Mouse (Mus musculus) lung, embryonic 16.5 days (tissue): ENCODE data around the gene Cntrob. TPM values are rescaled to one million over a fixed set of nuclear protein-coding genes. Genes with fewer than 3 reads are reported as not detected.

Experiments
- ATAC-seq: fragments of 200-750 bp; cut with Nextera tagmentation; 2 replicates; pipeline ENCODE4 v1.8.0; 2017; ENCODE audit warnings: low read depth, mild to moderate bottlenecking, moderate library complexity
- H3K27ac ChIP-seq: fragments of 300-500 bp; sonication (generic); 2 replicates; pipeline ENCODE4 v1.5.1; 2014; ENCODE audit warnings: mild to moderate bottlenecking, control low read depth, low read length
- H3K27me3 ChIP-seq: fragments of 300-500 bp; sonication (generic); 2 replicates; pipeline ENCODE4 v1.6.1; 2014; ENCODE audit warnings: low read depth, low read length, mixed read lengths; ENCODE audit not compliant: control insufficient read depth, insufficient read depth
- H3K36me3 ChIP-seq: fragments of 300-500 bp; sonication (generic); 2 replicates; pipeline ENCODE4 v1.6.1; 2014; ENCODE audit warnings: low read length; ENCODE audit not compliant: control insufficient read depth, insufficient read depth
- H3K4me1 ChIP-seq: fragments of 300-500 bp; sonication (generic); replicated peaks from 2 replicates; pipeline ENCODE4 v1.6.1; 2014; ENCODE audit warnings: low read length, mixed read lengths; ENCODE audit not compliant: control insufficient read depth, insufficient read depth
- H3K4me2 ChIP-seq: fragments of 300-500 bp; sonication (generic); 2 replicates; pipeline ENCODE4 v1.6.1; 2014; ENCODE audit warnings: low read depth, low read length, control low read depth
- H3K4me3 ChIP-seq: fragments of 300-500 bp; sonication (generic); 2 replicates; pipeline ENCODE4 v1.5.1; 2014; ENCODE audit warnings: mild to moderate bottlenecking, low read length, control low read depth
- H3K9ac ChIP-seq: fragments of 300-500 bp; sonication (generic); 2 replicates; pipeline ENCODE4 v1.6.1; 2014; ENCODE audit warnings: low read length, control low read depth
- H3K9me3 ChIP-seq: fragments of 300-500 bp; sonication (generic); 2 replicates; pipeline ENCODE4 v1.6.1; 2016; ENCODE audit warnings: low read length; ENCODE audit not compliant: control insufficient read depth
- WGBS: fragments of 180-500 bp; shearing (Covaris S2); extraction: QIAGEN DNeasy Blood & Tissue Kit; methylation state at CpG from one replicate; pipeline ENCODE4 v1.1.7; 2014; 5-methylcytosine and 5-hydroxymethylcytosine counted together
- polyA plus RNA-seq: library from polyadenylated mRNA; unstranded; fragments of >200 nt; fragmentation: Nextera tagmentation; extraction: Ambion mirVana; gene quantifications from 2 replicates; pipeline ENCODE4 v1.2.1, GENCODE M21; 2015

The Cntrob gene
- polyA plus RNA-seq, 1 experiment from 2014 or later, result 28.7 TPM

GRCm38 (mm10) chr11:69250106-69250505 is 73.5 kb downstream of the Cntrob start:
- WGBS, result 70% methylated on average over 5 of the region's 5 CpGs
- Histone ChIP-seq H3K27ac (no peak overlapping the region), H3K27me3 (no peaks in the 10 kb centered on the region), H3K4me1 (peaks cover 7% of the 10 kb centered on the region), H3K4me2 (no peak overlapping the region), H3K9me3 (no peaks in the 10 kb centered on the region), H3K36me3 (no peaks in the 10 kb centered on the region), H3K9ac (no peak overlapping the region), H3K4me3 (no peak overlapping the region)
- no peak for ATAC-seq

Other genes starting within 250 kb of the Cntrob start
- 80.6 and 85.2 TPM in 2 replicates for gene Vamp2, start 235.3 kb downstream of the Cntrob start, polyA plus RNA-seq
- 31.1 and 32.4 TPM in 2 replicates for gene Per1, start 228.6 kb downstream of the Cntrob start, polyA plus RNA-seq
- gene Hes7, start 203.4 kb downstream of the Cntrob start, polyA plus RNA-seq, result 0.38 and 0.43 TPM in 2 replicates
- gene 9130213A22Rik, start 201.2 kb downstream of the Cntrob start, polyA plus RNA-seq, result 0.36 and 0.44 TPM in 2 replicates
- gene Aloxe3, start 197.9 kb downstream of the Cntrob start, polyA plus RNA-seq, result 0.24 and 0.31 TPM in 2 replicates
- gene Alox12b, start 166.8 kb downstream of the Cntrob start, polyA plus RNA-seq, result 0.33 TPM in 1 of 2 replicates, not detected in the other
- gene Alox8, start 125.9 kb downstream of the Cntrob start, polyA plus RNA-seq, result 0.43 and 0.44 TPM in 2 replicates
- 0.10 TPM in 2 replicates for gene Gucy2e, start 86.7 kb downstream of the Cntrob start, polyA plus RNA-seq
- 159 and 168 TPM in 2 replicates for gene Trappc1, start 205 bp upstream of the Cntrob start, polyA plus RNA-seq
- gene Kcnab3, start 2.5 kb upstream of the Cntrob start, polyA plus RNA-seq, result 0.62 and 1.6 TPM in 2 replicates
- gene Rnf227, start 16.7 kb upstream of the Cntrob start, polyA plus RNA-seq, result 11.0 and 12.6 TPM in 2 replicates
- gene Chd3, start 45.6 kb upstream of the Cntrob start, polyA plus RNA-seq, result 56.9 and 60.3 TPM in 2 replicates
- 158 and 165 TPM in 2 replicates for gene Naa38, start 71.7 kb upstream of the Cntrob start, polyA plus RNA-seq
- gene Cyb5d1, start 71.9 kb upstream of the Cntrob start, polyA plus RNA-seq, result 32.3 and 32.6 TPM in 2 replicates
- 54.7 and 57.4 TPM in 2 replicates for gene Tmem88, start 74.5 kb upstream of the Cntrob start, polyA plus RNA-seq
- gene Kdm6b, start 89.9 kb upstream of the Cntrob start, polyA plus RNA-seq, result 25.2 and 26.0 TPM in 2 replicates
- 1.9 TPM in 2 replicates for gene Dnah2, start 225.3 kb upstream of the Cntrob start, polyA plus RNA-seq
- gene Efnb3, start 236.4 kb upstream of the Cntrob start, polyA plus RNA-seq, result 5.6 and 5.7 TPM in 2 replicates